Mouse (Mus musculus) embryonic facial prominence, embryonic 12.5 days (tissue): ENCODE measurements at regions not wholly inside any gene's neighbourhood (a gene's known extent, or its start where the extent isn't known, plus 50 kb on each side); places are given as distances from the start of the nearest gene placed in this dataset.
A peak's percentile ranks its signal among the peaks of the same experiment; 100 is the strongest.

Experiments used
- ATAC-seq: fragments of 200-750 bp; cut with Nextera tagmentation; 2 replicates; pipeline ENCODE4 v1.8.0; 2017; ENCODE audit not compliant: insufficient number of reproducible peaks, insufficient read depth, low FRiP score, low TSS enrichment
- H3K27ac ChIP-seq: fragments of 300-500 bp; sonication (generic); 2 replicates; pipeline ENCODE4 v1.5.1; 2016; ENCODE audit warnings: mild to moderate bottlenecking
- H3K27me3 ChIP-seq: fragments of 300-500 bp; sonication (generic); 2 replicates; pipeline ENCODE4 v1.6.1; 2016; ENCODE audit warnings: mild to moderate bottlenecking, moderate library complexity
- H3K36me3 ChIP-seq: fragments of 300-500 bp; sonication (generic); 2 replicates; pipeline ENCODE4 v1.6.1; 2016; ENCODE audit warnings: mild to moderate bottlenecking
- H3K4me1 ChIP-seq: fragments of 300-500 bp; sonication (generic); 2 replicates; pipeline ENCODE4 v1.6.1; 2016
- H3K4me2 ChIP-seq: fragments of 300-500 bp; sonication (generic); replicated peaks from 2 replicates; pipeline ENCODE4 v1.6.1; 2016; ENCODE audit warnings: mild to moderate bottlenecking, moderate library complexity
- H3K4me3 ChIP-seq: fragments of 300-500 bp; sonication (generic); 2 replicates; pipeline ENCODE4 v1.5.1; 2016; ENCODE audit warnings: mild to moderate bottlenecking
- H3K9ac ChIP-seq: fragments of 300-500 bp; sonication (generic); 2 replicates; pipeline ENCODE4 v1.6.1; 2016; ENCODE audit warnings: mild to moderate bottlenecking, moderate library complexity
- H3K9me3 ChIP-seq: fragments of 300-500 bp; sonication (generic); 2 replicates; pipeline ENCODE4 v1.6.1; 2016; ENCODE audit warnings: mild to moderate bottlenecking, moderate library complexity
- WGBS: fragments of 180-500 bp; shearing (Covaris S2); methylation state at CpG from one replicate; pipeline ENCODE4 v1.1.7; 2016; 5-methylcytosine and 5-hydroxymethylcytosine counted together

DNA sequence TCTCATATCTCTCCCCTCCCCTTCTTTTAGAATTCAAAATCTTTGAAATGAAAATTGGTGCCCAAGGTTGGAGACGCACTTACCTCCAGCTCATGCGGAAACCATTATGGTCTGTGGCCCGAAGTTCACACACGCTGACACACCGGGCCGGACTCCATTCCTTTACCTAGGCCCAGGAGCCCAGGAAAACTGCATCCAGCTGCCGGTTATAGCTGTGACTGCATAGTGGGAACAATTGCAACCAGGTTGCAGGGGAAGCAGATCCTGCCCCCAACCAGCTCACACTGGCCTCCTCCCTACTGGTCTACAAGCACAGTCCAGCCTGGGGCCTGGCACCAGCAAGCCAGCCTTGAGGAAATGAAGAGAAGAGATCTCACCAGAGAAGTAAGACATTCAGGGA lies 69.9 kb upstream of the Gm26897 start:
- no peak for ATAC-seq
- 0 out of 2 replicates have a peak, but pooled peaks cover 7% of the 10 kb centered on the region for H3K9me3 ChIP-seq
- 45% methylated on average over 7 of the region's 7 CpGs for WGBS
- H3K4me3 ChIP-seq: no peak overlapping the region
- H3K36me3 ChIP-seq: no peaks in the 10 kb centered on the region
- no peak overlapping the region for H3K4me2 ChIP-seq
- H3K27ac ChIP-seq: peak overlapping the region; percentile 80
- no peak overlapping the region for H3K9ac ChIP-seq
- H3K4me1 ChIP-seq: peaks cover 8% of the 10 kb centered on the region; the same call in 1 of the 2 replicates
- no peaks in the 10 kb centered on the region for H3K27me3 ChIP-seq

DNA sequence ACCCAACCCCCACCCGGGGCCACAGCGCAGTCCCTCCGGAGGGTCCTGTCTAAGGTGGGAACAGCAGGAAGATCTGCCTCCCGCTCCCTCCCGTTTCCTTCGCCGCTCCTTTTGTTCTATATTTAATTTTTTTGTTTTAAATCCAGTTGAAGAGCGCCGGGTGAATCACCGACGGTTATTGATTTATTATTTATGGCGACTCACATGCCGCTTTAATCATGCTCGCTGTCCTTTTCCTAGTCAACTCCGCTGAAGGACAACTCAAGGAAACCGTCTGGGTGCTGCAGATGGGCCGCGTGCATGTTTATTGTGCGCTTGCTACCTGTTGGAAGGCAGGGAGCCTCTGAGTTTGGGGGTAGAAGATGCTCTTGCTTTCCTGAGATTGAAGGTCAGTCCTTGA lies 68.3 kb upstream of the Gm26897 start:
- H3K4me1 ChIP-seq: peaks cover 5% of the 10 kb centered on the region; the same call in 1 of the 2 replicates
- no peak for ATAC-seq
- H3K4me3 ChIP-seq: no peak overlapping the region
- H3K9ac ChIP-seq: no peak overlapping the region
- no peak overlapping the region for H3K4me2 ChIP-seq
- 81% methylated on average over 19 of the region's 19 CpGs for WGBS
- H3K36me3 ChIP-seq: no peaks in the 10 kb centered on the region
- 0 out of 2 replicates have a peak overlapping the region, but pooled peaks have one; percentile 80 for H3K27ac ChIP-seq
- no peaks in the 10 kb centered on the region for H3K27me3 ChIP-seq
- 0 out of 2 replicates have a peak, but pooled peaks cover 7% of the 10 kb centered on the region for H3K9me3 ChIP-seq

DNA sequence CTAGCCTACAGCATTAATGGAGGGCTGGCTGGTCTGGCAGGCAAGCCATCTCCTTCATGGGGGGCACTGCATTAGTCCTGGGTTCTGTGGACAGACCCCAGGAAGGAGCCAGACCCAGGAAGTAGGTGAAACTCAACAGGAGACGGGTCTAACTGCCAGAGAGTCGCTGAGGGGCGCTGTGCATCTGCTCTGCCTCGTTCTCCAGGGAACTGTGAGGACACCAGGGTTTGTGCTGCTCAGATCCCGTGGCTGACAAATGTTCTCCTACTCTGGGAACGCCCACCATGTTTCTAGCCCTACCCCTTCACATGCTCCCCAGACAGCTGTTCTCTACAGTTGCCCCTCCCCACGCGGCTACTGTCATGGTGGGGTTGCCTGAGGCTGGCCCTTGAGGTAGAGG lies 67.7 kb upstream of the Gm26897 start:
- Histone ChIP-seq H3K36me3 (no peaks in the 10 kb centered on the region), H3K27me3 (no peaks in the 10 kb centered on the region), H3K4me1 (peaks cover 8% of the 10 kb centered on the region), H3K4me3 (no peak overlapping the region), H3K9me3 (0 out of 2 replicates have a peak, but pooled peaks cover 7% of the 10 kb centered on the region), H3K27ac (no peak overlapping the region), H3K4me2 (no peak overlapping the region), H3K9ac (no peak overlapping the region)
- 75% methylated on average over 8 of the region's 8 CpGs for WGBS
- no peak for ATAC-seq

DNA sequence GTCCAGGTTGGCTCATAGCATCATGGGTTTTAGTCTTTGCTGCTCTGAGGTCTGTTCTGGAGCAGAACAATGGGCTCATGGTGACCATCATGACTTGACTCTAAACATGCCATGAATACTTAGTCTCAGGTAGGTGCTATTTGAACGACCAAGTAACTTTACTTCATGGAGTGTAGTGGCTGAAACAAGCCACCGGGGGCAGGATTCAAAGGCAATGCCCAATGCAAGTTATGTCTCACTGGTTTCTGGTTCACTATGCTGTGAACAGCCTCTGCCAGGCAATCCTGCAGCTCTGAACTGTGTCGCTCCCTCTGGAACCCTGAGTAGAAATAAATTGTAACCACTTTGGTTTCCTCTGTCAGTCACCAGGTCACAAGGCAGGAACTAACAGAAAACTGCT lies 65.8 kb upstream of the Gm26897 start:
- 0 out of 2 replicates have a peak, but pooled peaks cover 7% of the 10 kb centered on the region for H3K9me3 ChIP-seq
- ATAC-seq: no peak
- H3K27ac ChIP-seq: no peak overlapping the region
- no peak overlapping the region for H3K4me3 ChIP-seq
- H3K36me3 ChIP-seq: no peaks in the 10 kb centered on the region
- no peak overlapping the region for H3K9ac ChIP-seq
- no peak overlapping the region for H3K4me2 ChIP-seq
- H3K27me3 ChIP-seq: no peaks in the 10 kb centered on the region
- WGBS: 70% methylated on average over 3 of the region's 3 CpGs
- H3K4me1 ChIP-seq: peaks cover 18% of the 10 kb centered on the region

DNA sequence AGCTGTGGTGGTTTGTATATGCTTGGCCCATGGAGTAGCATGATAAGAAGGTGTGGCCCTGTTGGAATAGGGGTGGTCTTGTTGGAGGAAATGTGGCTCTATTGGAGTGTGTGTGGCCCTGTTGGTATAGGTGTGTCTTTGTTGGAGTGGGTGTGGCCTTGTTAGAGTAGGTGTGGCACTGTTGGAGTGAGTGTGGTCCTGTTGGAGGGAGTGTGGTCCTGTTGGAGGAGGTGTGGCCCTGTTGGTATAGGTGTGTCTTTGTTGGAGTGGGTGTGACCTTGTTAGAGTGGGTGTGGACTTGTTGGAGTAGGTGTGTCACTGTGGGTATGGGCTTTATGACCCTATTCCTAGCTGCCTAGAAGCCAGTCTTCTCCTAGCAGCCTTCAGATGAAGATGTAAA lies 64.6 kb upstream of the Gm26897 start:
- Histone ChIP-seq H3K27ac (no peak overlapping the region), H3K4me2 (no peak overlapping the region), H3K27me3 (no peaks in the 10 kb centered on the region), H3K4me3 (no peak overlapping the region), H3K9ac (no peak overlapping the region), H3K9me3 (0 out of 2 replicates have a peak, but pooled peaks cover 7% of the 10 kb centered on the region), H3K36me3 (no peaks in the 10 kb centered on the region), H3K4me1 (peaks cover 14% of the 10 kb centered on the region)
- no peak for ATAC-seq

- Histone ChIP-seq H3K4me1 (peaks cover 31% of the 10 kb centered on the region), H3K4me3 (no peak overlapping the region), H3K27me3 (no peaks in the 10 kb centered on the region), H3K27ac (peak overlapping the region; percentile 50; the same call in 1 of the 2 replicates), H3K9ac (no peak overlapping the region), H3K9me3 (0 out of 2 replicates have a peak, but pooled peaks cover 7% of the 10 kb centered on the region), H3K4me2 (no peak overlapping the region), H3K36me3 (no peaks in the 10 kb centered on the region)
- no peak for ATAC-seq
- WGBS: 78% methylated on average over 6 of the region's 6 CpGs
Measured at GRCm38 (mm10) chr5:111671762-111672161, 62.0 kb upstream of the Gm26897 start.

DNA sequence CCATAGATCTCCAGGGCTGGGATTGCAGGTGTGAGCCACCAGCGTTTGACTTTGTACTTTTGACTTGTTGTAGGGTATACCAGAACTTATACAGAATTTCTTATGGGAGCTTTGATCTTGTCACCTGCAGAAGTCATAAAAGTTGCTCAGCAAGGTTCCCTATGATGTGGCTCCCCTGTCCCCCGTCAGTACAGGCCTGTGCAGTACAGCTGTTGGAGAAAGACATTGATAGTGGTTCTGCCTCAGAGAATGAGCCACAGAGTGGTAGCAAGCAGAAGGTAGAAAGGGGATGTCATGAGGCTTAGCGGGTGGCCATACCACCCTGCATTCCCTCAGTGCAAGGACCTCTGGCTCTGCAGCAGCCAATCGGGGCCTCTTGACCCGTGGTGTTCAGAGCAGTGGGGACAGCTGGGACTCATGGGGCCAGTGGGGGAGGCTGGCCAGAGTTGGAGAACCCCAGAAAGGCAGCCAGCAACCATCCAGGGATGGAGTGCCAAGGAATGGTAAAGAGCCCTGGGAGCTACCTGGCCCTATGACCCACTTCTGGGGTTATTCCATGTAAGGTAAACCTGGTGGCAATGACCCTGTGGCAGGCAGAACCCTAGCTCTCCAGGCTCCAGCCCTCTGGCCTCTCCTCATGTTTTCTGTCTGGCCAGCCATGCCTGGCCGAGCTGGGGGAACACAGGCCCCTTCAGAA lies 58.6 kb upstream of the Gm26897 start:
- Histone ChIP-seq H3K36me3 (no peaks in the 10 kb centered on the region), H3K27me3 (no peaks in the 10 kb centered on the region), H3K4me2 (no peak overlapping the region; the same call in 1 of the 2 replicates), H3K9me3 (no peaks in the 10 kb centered on the region), H3K4me3 (no peak overlapping the region), H3K4me1 (peaks cover 56% of the 10 kb centered on the region), H3K27ac (peak overlapping the region; percentile 90), H3K9ac (no peak overlapping the region)
- 51% methylated on average over 6 of the region's 6 CpGs for WGBS
- ATAC-seq: no peak

DNA sequence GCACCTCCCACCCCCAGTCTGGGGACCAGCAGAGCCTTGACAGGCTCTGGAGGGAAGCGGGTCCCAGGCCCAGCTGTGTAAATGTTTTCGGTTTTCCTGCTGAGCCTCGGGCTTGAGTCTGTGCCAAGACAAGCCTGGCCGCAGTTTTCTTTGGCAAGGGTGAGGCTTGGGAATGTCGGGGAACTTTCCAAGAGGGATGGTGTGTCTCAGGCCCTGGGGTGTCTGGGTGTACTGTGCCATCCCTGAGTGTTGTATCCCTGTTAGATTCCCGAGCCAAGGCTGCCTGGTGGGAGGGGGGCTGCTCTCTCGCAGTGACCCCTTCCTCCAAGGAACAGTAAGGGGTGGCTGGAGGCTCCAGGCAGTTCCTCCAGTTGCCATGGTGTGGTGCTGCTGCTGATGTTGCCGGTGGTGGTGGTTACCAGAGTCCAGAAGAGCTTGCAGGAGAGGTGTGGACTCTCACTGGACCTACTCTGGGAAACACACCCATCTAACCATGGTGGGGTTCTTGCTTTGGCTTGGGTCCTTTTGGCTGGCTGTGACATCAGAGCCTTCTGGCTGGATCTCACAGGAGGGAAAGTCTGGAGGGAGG lies 58.0 kb upstream of the Gm26897 start:
- Histone ChIP-seq H3K9ac (no peak overlapping the region), H3K27ac (peak overlapping the region; percentile 90), H3K9me3 (no peaks in the 10 kb centered on the region), H3K27me3 (no peaks in the 10 kb centered on the region), H3K4me3 (no peak overlapping the region), H3K4me2 (peak overlapping the region; percentile 26), H3K4me1 (peaks cover 58% of the 10 kb centered on the region), H3K36me3 (no peaks in the 10 kb centered on the region)
- WGBS: 12% methylated on average over 8 of the region's 8 CpGs
- peak; percentile 84 for ATAC-seq

DNA sequence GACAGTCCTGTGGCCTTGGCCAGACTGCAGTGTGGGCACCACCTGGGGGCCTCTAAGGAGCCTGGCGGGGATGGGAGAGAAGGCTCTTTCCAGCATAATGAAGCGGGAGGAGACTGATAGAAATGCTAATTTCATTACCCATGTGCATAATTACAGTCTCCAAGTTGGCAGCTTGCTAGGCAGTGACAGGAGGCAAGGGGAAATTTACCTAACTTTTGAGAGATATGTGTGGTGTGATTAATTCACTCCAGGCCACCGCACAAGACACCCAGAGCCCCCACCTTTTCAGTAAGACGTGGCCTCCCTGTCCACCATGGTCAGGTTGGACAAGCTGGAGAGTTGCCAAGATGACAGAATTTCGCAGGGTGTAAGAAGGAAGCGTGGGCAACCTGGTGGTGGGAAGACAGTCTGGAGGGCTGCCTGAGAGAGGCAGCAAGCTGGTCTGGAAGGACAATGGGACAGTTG lies 55.8 kb upstream of the Gm26897 start:
- Histone ChIP-seq H3K36me3 (no peaks in the 10 kb centered on the region), H3K9ac (no peak overlapping the region), H3K27ac (no peak overlapping the region), H3K27me3 (no peaks in the 10 kb centered on the region), H3K9me3 (no peaks in the 10 kb centered on the region), H3K4me3 (no peak overlapping the region), H3K4me2 (no peak overlapping the region), H3K4me1 (peaks cover 59% of the 10 kb centered on the region)
- 51% methylated on average over 6 of the region's 6 CpGs for WGBS
- ATAC-seq: no peak

GRCm38 (mm10) chr5:111678496-111678895 lies 55.2 kb upstream of the Gm26897 start:
- Histone ChIP-seq H3K9ac (no peak overlapping the region), H3K4me2 (no peak overlapping the region), H3K9me3 (no peaks in the 10 kb centered on the region), H3K27me3 (no peaks in the 10 kb centered on the region), H3K27ac (peak overlapping the region; percentile 42; the same call in 1 of the 2 replicates), H3K36me3 (no peaks in the 10 kb centered on the region), H3K4me3 (no peak overlapping the region), H3K4me1 (peaks cover 59% of the 10 kb centered on the region)
- WGBS: 21% methylated on average over 1 of the region's 1 CpGs
- ATAC-seq: no peak

DNA sequence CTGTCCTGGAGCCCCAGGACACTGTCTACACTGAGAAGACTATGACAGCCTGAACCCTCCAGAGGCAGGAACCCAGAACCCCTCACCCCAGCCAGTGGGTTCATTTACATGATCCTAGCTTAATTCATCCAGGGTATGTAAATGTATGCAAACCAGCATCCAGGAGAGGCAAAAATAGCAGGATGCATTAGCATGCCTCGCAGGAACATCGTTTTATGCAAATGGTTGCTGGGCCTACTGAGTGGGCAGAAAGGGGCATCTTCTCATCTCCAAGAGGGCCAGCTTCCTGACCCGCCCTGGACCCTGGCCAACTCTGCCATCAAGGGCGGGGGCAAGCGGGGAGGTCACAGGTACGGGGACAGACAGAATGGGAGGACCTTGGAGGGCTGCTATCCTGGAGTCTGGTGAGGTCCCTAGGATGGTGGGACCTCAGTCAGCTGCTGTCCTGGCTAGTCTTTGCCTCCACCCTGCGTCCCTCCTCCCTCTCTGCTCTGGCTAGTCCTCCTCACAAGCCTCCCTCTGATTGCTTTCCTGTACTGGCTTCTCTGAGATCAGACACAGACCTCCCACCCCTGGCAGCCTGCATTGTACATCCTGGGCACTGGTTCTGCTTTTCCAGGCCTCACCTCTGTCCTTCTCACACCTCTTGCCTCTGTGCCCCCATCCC lies 52.2 kb upstream of the Gm26897 start:
- Histone ChIP-seq H3K27me3 (no peaks in the 10 kb centered on the region), H3K4me3 (no peak overlapping the region), H3K4me2 (no peak overlapping the region), H3K36me3 (no peaks in the 10 kb centered on the region), H3K9me3 (no peaks in the 10 kb centered on the region), H3K4me1 (peaks cover 48% of the 10 kb centered on the region), H3K9ac (no peak overlapping the region), H3K27ac (peak overlapping the region; percentile 46; the same call in 1 of the 2 replicates)
- 44% methylated on average over 7 of the region's 7 CpGs for WGBS
- no peak for ATAC-seq

GRCm38 (mm10) chr5:111682899-111683298 lies 50.8 kb upstream of the Gm26897 start:
- no peak overlapping the region for H3K9ac ChIP-seq
- no peaks in the 10 kb centered on the region for H3K9me3 ChIP-seq
- H3K36me3 ChIP-seq: no peaks in the 10 kb centered on the region
- H3K4me3 ChIP-seq: no peak overlapping the region
- H3K27ac ChIP-seq: no peak overlapping the region
- H3K4me2 ChIP-seq: no peak overlapping the region
- peaks cover 44% of the 10 kb centered on the region for H3K4me1 ChIP-seq
- peak; percentile 38; the same call in 1 of the 2 replicates for ATAC-seq
- H3K27me3 ChIP-seq: no peaks in the 10 kb centered on the region
